Mouse (Mus musculus): ENCODE measurements at regions not wholly inside any gene's neighbourhood (a gene's known extent, or its start where the extent isn't known, plus 50 kb on each side); places are given as distances from the start of the nearest gene placed in this dataset.

- Histone ChIP-seq H3K9ac (no peak overlapping the region), H3K9me3 (no peaks in the 10 kb centered on the region), H3K4me3 (replicated peaks) (no peak overlapping the region), H3K4me2 (replicated peaks) (no peak overlapping the region), H3K27me3 (replicated peaks) (no peaks in the 10 kb centered on the region), H3K4me1 (replicated peaks) (no peaks in the 10 kb centered on the region), H3K36me3 (no peaks in the 10 kb centered on the region), H3K27ac (no peak overlapping the region)
- no peak for ATAC-seq
- WGBS = 71% methylated on average over 2 of the region's 2 CpGs
These were observed 116.3 kb upstream of the Podxl start for GRCm38 (mm10) chr6:31680101-31680500.

DNA sequence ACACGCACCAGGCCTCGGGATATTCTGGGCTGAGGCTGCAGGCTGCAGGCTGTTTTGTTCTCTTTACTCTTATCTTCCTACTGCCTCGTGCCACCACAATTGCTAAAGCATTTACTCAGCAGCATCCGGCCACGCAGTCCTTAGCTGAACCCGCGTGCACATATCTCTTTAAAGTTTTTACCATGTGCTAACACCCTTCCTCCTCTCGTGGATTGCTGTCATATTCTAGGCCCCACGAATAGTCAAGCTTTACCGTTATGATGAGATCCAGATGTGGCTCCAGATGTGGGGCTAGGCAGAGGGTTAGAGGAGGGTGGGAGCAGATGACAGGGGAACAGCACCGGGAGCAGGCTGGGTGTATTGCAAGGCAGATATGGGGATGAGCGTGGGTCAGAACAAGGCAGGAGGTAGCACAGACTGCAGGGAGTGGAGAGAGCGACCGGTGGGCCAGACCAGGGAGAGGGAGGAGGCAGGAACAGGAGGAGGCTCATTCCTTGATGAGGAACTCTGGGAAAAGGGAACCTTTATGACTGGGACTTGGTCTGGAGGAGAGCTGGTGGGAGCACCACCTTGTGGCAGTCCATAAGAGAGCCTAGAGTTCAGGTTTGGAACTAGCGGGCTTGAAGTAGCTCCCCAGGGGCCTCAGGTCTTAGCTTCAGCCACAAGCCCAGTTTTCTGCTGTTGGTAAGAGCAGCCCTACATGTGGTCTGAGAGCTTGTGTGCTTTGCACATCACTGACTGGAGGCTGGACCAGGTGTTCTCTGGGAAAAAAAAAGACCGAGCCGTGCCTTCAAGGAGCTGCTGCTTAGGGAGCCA is 102.1 kb upstream of the Podxl start:
- Histone ChIP-seq H3K4me2 (replicated peaks) (no peak overlapping the region), H3K4me1 (replicated peaks) (no peaks in the 10 kb centered on the region), H3K9me3 (no peaks in the 10 kb centered on the region), H3K4me3 (replicated peaks) (no peak overlapping the region), H3K27me3 (replicated peaks) (0 out of 2 replicates have a peak, but pooled peaks cover 4% of the 10 kb centered on the region), H3K36me3 (no peaks in the 10 kb centered on the region), H3K9ac (no peak overlapping the region), H3K27ac (no peak overlapping the region)
- ATAC-seq = no peak
- WGBS = 36% methylated on average over 17 of the region's 17 CpGs

- no peak overlapping the region for H3K27ac ChIP-seq
- H3K4me2 ChIP-seq (replicated peaks) = no peak overlapping the region
- H3K36me3 ChIP-seq = no peaks in the 10 kb centered on the region
- no peak overlapping the region for H3K4me3 ChIP-seq (replicated peaks)
- 0 out of 2 replicates have a peak, but pooled peaks cover 4% of the 10 kb centered on the region for H3K27me3 ChIP-seq (replicated peaks)
- no peaks in the 10 kb centered on the region for H3K4me1 ChIP-seq (replicated peaks)
- H3K9me3 ChIP-seq = no peaks in the 10 kb centered on the region
- peak; percentile 53; the same call in 1 of the 2 replicates for ATAC-seq
- WGBS = 24% methylated on average over 7 of the region's 7 CpGs
- no peak overlapping the region for H3K9ac ChIP-seq
These were observed 100.7 kb upstream of the Podxl start for GRCm38 (mm10) chr6:31664495-31664894.

GRCm38 (mm10) chr6:31660778-31661177 is 97.0 kb upstream of the Podxl start:
- no peak overlapping the region for H3K4me3 ChIP-seq (replicated peaks)
- 0 out of 2 replicates have a peak, but pooled peaks cover 4% of the 10 kb centered on the region for H3K27me3 ChIP-seq (replicated peaks)
- H3K9ac ChIP-seq = no peak overlapping the region
- H3K4me1 ChIP-seq (replicated peaks) = no peaks in the 10 kb centered on the region
- peak; percentile 53; the same call in 1 of the 2 replicates for ATAC-seq
- H3K9me3 ChIP-seq = no peaks in the 10 kb centered on the region
- no peak overlapping the region for H3K4me2 ChIP-seq (replicated peaks)
- H3K36me3 ChIP-seq = no peaks in the 10 kb centered on the region
- H3K27ac ChIP-seq = no peak overlapping the region
- WGBS = 13% methylated on average over 8 of the region's 8 CpGs

- Histone ChIP-seq H3K36me3 (no peaks in the 10 kb centered on the region), H3K27ac (no peak overlapping the region), H3K27me3 (replicated peaks) (0 out of 2 replicates have a peak, but pooled peaks cover 4% of the 10 kb centered on the region), H3K4me2 (replicated peaks) (no peak overlapping the region), H3K9ac (no peak overlapping the region), H3K4me3 (replicated peaks) (no peak overlapping the region), H3K4me1 (replicated peaks) (no peaks in the 10 kb centered on the region), H3K9me3 (no peaks in the 10 kb centered on the region)
- ATAC-seq = no peak
- 52% methylated on average over 4 of the region's 4 CpGs for WGBS
These were observed 96.1 kb upstream of the Podxl start for GRCm38 (mm10) chr6:31659901-31660300.

GRCm38 (mm10) chr6:31658447-31659199 is 94.8 kb upstream of the Podxl start:
- Histone ChIP-seq H3K4me3 (replicated peaks) (no peak overlapping the region), H3K9me3 (no peaks in the 10 kb centered on the region), H3K4me1 (replicated peaks) (no peaks in the 10 kb centered on the region), H3K36me3 (no peaks in the 10 kb centered on the region), H3K27ac (no peak overlapping the region), H3K9ac (no peak overlapping the region), H3K4me2 (replicated peaks) (no peak overlapping the region), H3K27me3 (replicated peaks) (0 out of 2 replicates have a peak, but pooled peaks cover 4% of the 10 kb centered on the region)
- ATAC-seq = no peak
- WGBS = 84% methylated on average over 19 of the region's 19 CpGs

GRCm38 (mm10) chr6:31650791-31651476 is 87.2 kb upstream of the Podxl start:
- Histone ChIP-seq H3K9me3 (no peaks in the 10 kb centered on the region), H3K4me1 (replicated peaks) (peaks cover 4% of the 10 kb centered on the region; the same call in 1 of the 2 replicates), H3K4me2 (replicated peaks) (no peak overlapping the region), H3K27me3 (replicated peaks) (no peaks in the 10 kb centered on the region), H3K4me3 (replicated peaks) (no peak overlapping the region), H3K9ac (no peak overlapping the region), H3K27ac (no peak overlapping the region), H3K36me3 (no peaks in the 10 kb centered on the region)
- 65% methylated on average over 7 of the region's 7 CpGs for WGBS
- ATAC-seq = no peak

DNA sequence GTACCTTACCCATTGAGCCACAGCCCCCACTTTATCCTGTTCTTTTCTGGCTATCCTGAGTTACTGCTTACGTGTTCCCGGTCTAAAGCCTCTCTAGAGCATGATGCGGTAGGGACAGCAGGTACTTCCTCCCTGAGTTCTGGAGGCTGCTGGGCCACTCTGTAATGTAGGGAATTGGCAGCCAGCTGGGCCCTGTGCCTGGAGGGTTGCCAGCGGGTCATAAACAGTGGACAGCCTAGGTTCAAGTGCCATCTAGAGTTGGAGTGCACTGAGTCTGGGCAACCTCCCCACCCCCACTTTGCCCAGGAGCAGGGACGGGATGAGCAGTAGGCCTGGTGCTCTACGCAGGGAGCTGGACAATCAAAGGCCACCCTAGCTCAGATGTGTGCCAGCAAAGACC is 81.5 kb upstream of the Podxl start:
- H3K27ac ChIP-seq = no peak overlapping the region
- no peaks in the 10 kb centered on the region for H3K9me3 ChIP-seq
- H3K36me3 ChIP-seq = no peaks in the 10 kb centered on the region
- no peak overlapping the region for H3K9ac ChIP-seq
- no peak overlapping the region for H3K4me3 ChIP-seq (replicated peaks)
- no peak for ATAC-seq
- peaks cover 9% of the 10 kb centered on the region; the same call in 1 of the 2 replicates for H3K4me1 ChIP-seq (replicated peaks)
- no peak overlapping the region for H3K4me2 ChIP-seq (replicated peaks)
- no peaks in the 10 kb centered on the region for H3K27me3 ChIP-seq (replicated peaks)
- WGBS = 88% methylated on average over 6 of the region's 6 CpGs

GRCm38 (mm10) chr6:31644504-31644903 is 80.7 kb upstream of the Podxl start:
- ATAC-seq = no peak
- Histone ChIP-seq H3K4me1 (replicated peaks) (peaks cover 9% of the 10 kb centered on the region; the same call in 1 of the 2 replicates), H3K9ac (no peak overlapping the region), H3K9me3 (no peaks in the 10 kb centered on the region), H3K27ac (no peak overlapping the region), H3K27me3 (replicated peaks) (no peaks in the 10 kb centered on the region), H3K4me3 (replicated peaks) (no peak overlapping the region), H3K36me3 (no peaks in the 10 kb centered on the region), H3K4me2 (replicated peaks) (no peak overlapping the region)
- 59% methylated on average over 5 of the region's 5 CpGs for WGBS

DNA sequence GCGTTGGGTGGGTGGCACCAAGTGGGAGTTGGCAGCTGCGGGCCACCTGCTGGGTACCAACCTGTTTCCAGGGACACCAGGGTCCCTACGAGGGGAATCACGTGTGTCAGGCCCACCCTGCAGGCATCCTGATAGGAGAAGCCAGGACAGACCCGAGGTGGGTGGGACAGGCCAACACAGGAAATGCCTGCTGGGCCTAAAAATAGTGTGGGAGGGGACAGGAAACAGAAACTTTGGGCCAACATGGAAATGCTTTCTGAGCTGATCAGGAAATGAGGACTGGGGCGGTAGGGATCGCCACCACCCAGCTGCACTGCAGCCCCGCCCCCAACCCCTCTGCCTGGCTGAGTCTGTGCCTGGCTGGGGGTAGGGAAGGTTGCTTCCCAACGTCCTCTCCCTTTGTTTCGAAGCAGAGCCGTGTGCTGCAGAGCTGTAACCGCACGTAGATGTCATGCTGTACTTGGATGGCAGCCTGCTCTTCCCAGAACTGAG is 78.7 kb upstream of the Podxl start:
- WGBS = 30% methylated on average over 13 of the region's 13 CpGs
- Histone ChIP-seq H3K4me3 (replicated peaks) (no peak overlapping the region), H3K36me3 (no peaks in the 10 kb centered on the region), H3K4me2 (replicated peaks) (peak overlapping the region; percentile 27), H3K27me3 (replicated peaks) (no peaks in the 10 kb centered on the region), H3K9me3 (no peaks in the 10 kb centered on the region), H3K9ac (no peak overlapping the region), H3K27ac (no peak overlapping the region), H3K4me1 (replicated peaks) (peaks cover 11% of the 10 kb centered on the region; the same call in 1 of the 2 replicates)
- peak; percentile 53 for ATAC-seq

GRCm38 (mm10) chr6:31640745-31641144 is 77.0 kb upstream of the Podxl start:
- Histone ChIP-seq H3K4me2 (replicated peaks) (no peak overlapping the region), H3K4me1 (replicated peaks) (peaks cover 17% of the 10 kb centered on the region; the same call in 1 of the 2 replicates), H3K36me3 (no peaks in the 10 kb centered on the region), H3K9ac (no peak overlapping the region), H3K9me3 (no peaks in the 10 kb centered on the region), H3K27ac (no peak overlapping the region), H3K27me3 (replicated peaks) (no peaks in the 10 kb centered on the region), H3K4me3 (replicated peaks) (no peak overlapping the region)
- no peak for ATAC-seq
- 55% methylated on average over 2 of the region's 2 CpGs for WGBS

GRCm38 (mm10) chr6:31639460-31639859 is 75.7 kb upstream of the Podxl start:
- Histone ChIP-seq H3K27me3 (replicated peaks) (no peaks in the 10 kb centered on the region), H3K36me3 (no peaks in the 10 kb centered on the region), H3K9ac (no peak overlapping the region), H3K4me1 (replicated peaks) (peaks cover 17% of the 10 kb centered on the region; the same call in 1 of the 2 replicates), H3K9me3 (no peaks in the 10 kb centered on the region), H3K27ac (no peak overlapping the region), H3K4me3 (replicated peaks) (no peak overlapping the region), H3K4me2 (replicated peaks) (no peak overlapping the region)
- WGBS = 18% methylated on average over 2 of the region's 2 CpGs
- peak; percentile 37; the same call in 1 of the 2 replicates for ATAC-seq

All from intestine, embryonic 15.5 days (tissue).